Mouse (Mus musculus) ES-Bruce4 (cell line): ENCODE data around the gene Dennd4a.

Experiments used
- CTCF ChIP-seq: IDR thresholded peaks from one replicate; pipeline ENCODE4 v1.8.1; 2011; ENCODE audit warnings: low read depth, low read length
- POLR2A ChIP-seq: IDR thresholded peaks from one replicate; pipeline ENCODE4 v1.8.1; 2011; ENCODE audit warnings: low read length; ENCODE audit not compliant: insufficient read depth

DNA sequence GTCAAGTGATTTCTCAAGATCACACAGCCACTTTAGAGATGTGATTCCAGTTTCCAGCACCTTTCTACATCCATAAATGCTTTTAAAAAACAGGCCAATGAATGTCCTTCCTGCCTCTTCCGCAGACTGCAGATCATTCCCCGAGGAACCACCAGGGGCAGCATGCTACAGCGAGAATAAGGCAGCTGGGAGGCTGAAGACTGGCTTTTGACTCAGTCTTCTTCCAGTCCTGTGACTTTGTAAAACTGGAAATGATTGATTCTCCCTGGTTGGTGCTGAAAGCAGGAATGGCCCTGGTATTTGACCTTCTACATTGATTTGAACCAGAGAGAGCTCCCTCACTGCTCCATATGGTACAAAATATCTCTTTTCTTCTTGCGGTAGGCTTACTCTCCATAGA, 26.3 kb upstream of the Dennd4a start:
- peak; percentile 86 for TF ChIP-seq CTCF
- TF ChIP-seq POLR2A: no peak
